Mouse (Mus musculus) CH12.LX (cell line): ENCODE measurements at regions not wholly inside any gene's neighbourhood (a gene's known extent, or its start where the extent isn't known, plus 50 kb on each side); places are given as distances from the start of the nearest gene placed in this dataset.

Experiments used
- DNase-seq: peaks from one replicate; pipeline ENCODE4 v3.0.0-alpha.2; 2013; ENCODE audit errors: extremely low read depth
- H3K27ac ChIP-seq: 2 replicates; pipeline ENCODE4 v1.5.1; 2012; ENCODE audit warnings: low read depth, mild to moderate bottlenecking, control low read depth, moderate library complexity; ENCODE audit not compliant: insufficient read depth
- H3K27me3 ChIP-seq: replicated peaks from 2 replicates; pipeline ENCODE3; 2012; ENCODE audit warnings: inconsistent platforms
- H3K36me3 ChIP-seq, 2 experiments: replicated peaks in 1 of 2; 2 replicates each; pipeline versions ENCODE3 to v1.6.1; 2012; ENCODE audit warnings: inconsistent platforms in 1 of 2, low read length in 1 of 2, mild to moderate bottlenecking in 1 of 2, mixed read lengths in 1 of 2, moderate library complexity in 1 of 2; ENCODE audit not compliant: control insufficient read depth in 1 of 2, insufficient read depth in 1 of 2
- H3K4me1 ChIP-seq, 2 experiments: 2 replicates each; pipeline ENCODE4 v1.6.1; 2012; ENCODE audit warnings: inconsistent platforms in 1 of 2, moderate library complexity in 1 of 2; ENCODE audit not compliant: insufficient read depth in 2 of 2, control insufficient read depth in 1 of 2
- H3K4me2 ChIP-seq: 2 replicates; pipeline ENCODE4 v1.6.1; 2012; ENCODE audit warnings: low read depth, mild to moderate bottlenecking, control low read depth; ENCODE audit not compliant: poor library complexity, insufficient read depth, severe bottlenecking
- H3K4me3 ChIP-seq, 3 experiments: fragments of 150-350 bp in 1 of 3; sonication (generic) in 1 of 3; replicated peaks in 1 of 3; 2 replicates each; pipeline versions ENCODE3 to v1.5.1; 2011 to 2012; ENCODE audit warnings: low read depth in 2 of 3, low read length in 2 of 3, mild to moderate bottlenecking in 2 of 3, moderate library complexity in 2 of 3, control low read depth in 1 of 3, improper control_type of control experiment in 1 of 3, inconsistent platforms in 1 of 3, mixed read lengths in 1 of 3; ENCODE audit not compliant: poor library complexity in 1 of 3
- H3K79me2 ChIP-seq: replicated peaks from 2 replicates; pipeline ENCODE4 v1.6.1; 2012; ENCODE audit warnings: mild to moderate bottlenecking, moderate library complexity; ENCODE audit not compliant: control insufficient read depth, poor library complexity, insufficient read depth, severe bottlenecking; ENCODE audit errors: extremely low read depth
- H3K9ac ChIP-seq: 2 replicates; pipeline ENCODE4 v1.6.1; 2012; ENCODE audit warnings: low read depth, mild to moderate bottlenecking, control low read depth, moderate library complexity; ENCODE audit not compliant: insufficient read depth
- H3K9me3 ChIP-seq: replicated peaks from 2 replicates; pipeline ENCODE3; 2012; ENCODE audit warnings: low read length, inconsistent platforms, mixed read lengths
- ELF1 ChIP-seq: IDR thresholded peaks from 2 replicates; pipeline ENCODE4 v1.6.1; 2014; ENCODE audit warnings: low read depth, mild to moderate bottlenecking, inconsistent platforms, low read length, improper control_type of control experiment
- EP300 ChIP-seq: IDR thresholded peaks from 2 replicates; pipeline ENCODE4 v1.6.1; 2011; ENCODE audit warnings: low read length, improper control_type of control experiment
- ETS1 ChIP-seq: conservative IDR thresholded peaks from 2 replicates; pipeline ENCODE4 v1.6.1; 2012; ENCODE audit warnings: low read depth, mild to moderate bottlenecking, inconsistent platforms, low read length, improper control_type of control experiment, moderate library complexity
- GABPA ChIP-seq: IDR thresholded peaks from 2 replicates; pipeline ENCODE4 v1.6.1; 2012; ENCODE audit warnings: low read depth, low read length, improper control_type of control experiment, inconsistent platforms; ENCODE audit not compliant: insufficient replicate concordance
- IRF4 ChIP-seq: IDR thresholded peaks from 2 replicates; pipeline ENCODE4 v1.6.1; 2014; ENCODE audit warnings: low read depth, mild to moderate bottlenecking, inconsistent platforms, low read length, improper control_type of control experiment
- JUND ChIP-seq: conservative IDR thresholded peaks from 2 replicates; pipeline ENCODE4 v1.6.1; 2011; ENCODE audit warnings: low read depth, low read length, improper control_type of control experiment
- MAFK ChIP-seq: IDR thresholded peaks from 2 replicates; pipeline ENCODE4 v1.6.1; 2011; ENCODE audit warnings: low read length, improper control_type of control experiment; ENCODE audit not compliant: insufficient replicate concordance
- MEF2A ChIP-seq: IDR thresholded peaks from 2 replicates; pipeline ENCODE4 v1.6.1; 2014; ENCODE audit warnings: low read depth, mild to moderate bottlenecking, inconsistent platforms, low read length, improper control_type of control experiment, borderline replicate concordance
- NELFE ChIP-seq: IDR thresholded peaks from 2 replicates; pipeline ENCODE4 v1.6.1; 2011; ENCODE audit warnings: low read depth, low read length, improper control_type of control experiment
- NRF1 ChIP-seq: IDR thresholded peaks from 2 replicates; pipeline ENCODE4 v1.6.1; 2014; ENCODE audit warnings: low read depth, mild to moderate bottlenecking, inconsistent platforms, low read length, improper control_type of control experiment, moderate library complexity
- PAX5 ChIP-seq: IDR thresholded peaks from 2 replicates; pipeline ENCODE4 v1.6.1; 2012; ENCODE audit warnings: low read length, inconsistent platforms, mixed read lengths
- RAD21 ChIP-seq: IDR thresholded peaks from 2 replicates; pipeline ENCODE4 v1.6.1; 2011; ENCODE audit warnings: low read depth, mild to moderate bottlenecking, low read length, improper control_type of control experiment, moderate library complexity
- RCOR1 ChIP-seq: conservative IDR thresholded peaks from 2 replicates; pipeline ENCODE4 v1.6.1; 2012; ENCODE audit warnings: low read depth, mild to moderate bottlenecking, inconsistent platforms, low read length, improper control_type of control experiment
- TCF12 ChIP-seq: IDR thresholded peaks from 2 replicates; pipeline ENCODE4 v1.6.1; 2014; ENCODE audit warnings: low read depth, mild to moderate bottlenecking, inconsistent platforms, low read length, improper control_type of control experiment
- UBTF ChIP-seq: IDR thresholded peaks from 2 replicates; pipeline ENCODE4 v1.6.1; 2012; ENCODE audit warnings: low read depth, mild to moderate bottlenecking, inconsistent platforms, low read length, improper control_type of control experiment, moderate library complexity
- USF2 ChIP-seq: conservative IDR thresholded peaks from 2 replicates; pipeline ENCODE4 v1.6.1; 2011; ENCODE audit warnings: low read depth, low read length, improper control_type of control experiment
- ZKSCAN1 ChIP-seq: IDR thresholded peaks from 2 replicates; pipeline ENCODE4 v1.6.1; 2012; ENCODE audit warnings: low read depth, inconsistent platforms, low read length, improper control_type of control experiment, borderline replicate concordance
- ZMIZ1 ChIP-seq: IDR thresholded peaks from 2 replicates; pipeline ENCODE4 v1.6.1; 2012; ENCODE audit warnings: low read depth, mild to moderate bottlenecking, inconsistent platforms, low read length, improper control_type of control experiment
- ZNF384 ChIP-seq: IDR thresholded peaks from 2 replicates; pipeline ENCODE4 v1.6.1; 2012; ENCODE audit warnings: low read depth, low read length, improper control_type of control experiment, inconsistent platforms
- dilution Hi-C: fragments of 300-500 bp; cut with MboI; formaldehyde crosslinking; loops from 2 replicates; pipeline ENCODE4 v1.14.3; 2020; ENCODE audit warnings: low sequenced_read_pairs; ENCODE audit not compliant: extremely low pct_unique_long_range_greater_than_20kb, extremely low pct_ligation_motif_present
- in situ Hi-C: fragments of 300-500 bp; cut with MboI; formaldehyde crosslinking; loops from 3 replicates; pipeline ENCODE4 v1.14.3; 2019; ENCODE audit warnings: low sequenced_read_pairs, low pct_ligation_motif_present, low pct_unique_long_range_greater_than_20kb, mixed read lengths

DNA sequence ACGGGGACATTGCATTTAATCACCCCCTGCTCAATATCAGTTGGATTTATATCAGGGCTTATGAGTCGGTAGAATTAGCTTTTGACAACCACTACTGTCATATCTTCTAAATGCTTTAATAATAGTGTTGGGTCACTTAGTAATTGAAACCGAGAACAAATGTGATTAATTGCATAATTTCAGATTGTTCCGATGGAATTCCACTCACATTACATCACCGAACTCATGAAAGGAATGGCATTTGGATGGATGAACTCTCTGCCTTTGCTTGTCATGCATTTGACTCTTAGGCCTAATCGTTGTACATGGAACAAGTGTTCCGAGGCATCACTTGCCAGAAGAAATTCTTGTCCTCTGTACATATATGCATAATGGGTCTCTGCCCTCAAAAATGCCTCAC lies 99.6 kb upstream of the Tbc1d5 start:
- in situ Hi-C loops (loop anchor here (25.0 kb wide), 2 partner anchors 291 to 466 kb away; no protein-coding TSS in a partner anchor), dilution Hi-C loops (no loop called here)
- no peaks in the 10 kb centered on the region for H3K9me3 ChIP-seq
- H3K36me3 ChIP-seq, result no peaks in the 10 kb centered on the region
- no peaks in the 10 kb centered on the region for H3K4me1 ChIP-seq
- H3K79me2 ChIP-seq, result no peaks in the 10 kb centered on the region
- H3K4me2 ChIP-seq, result no peak overlapping the region
- DNase-seq, result no peak
- no peak overlapping the region for H3K9ac ChIP-seq
- TF ChIP-seq ETS1, result no peak
- TF ChIP-seq RCOR1, result no peak
- no peak for TF ChIP-seq IRF4
- no peak for TF ChIP-seq RAD21
- TF ChIP-seq TCF12, result no peak
- no peak for TF ChIP-seq EP300
- TF ChIP-seq GABPA, result no peak
- TF ChIP-seq ZNF384, result no peak
- no peak for TF ChIP-seq PAX5
- no peak for TF ChIP-seq JUND
- no peak for TF ChIP-seq ELF1
- no peak for TF ChIP-seq ZMIZ1
- H3K27ac ChIP-seq, result no peak overlapping the region
- H3K4me3 ChIP-seq, result no peak overlapping the region
- no peaks in the 10 kb centered on the region for H3K27me3 ChIP-seq

DNA sequence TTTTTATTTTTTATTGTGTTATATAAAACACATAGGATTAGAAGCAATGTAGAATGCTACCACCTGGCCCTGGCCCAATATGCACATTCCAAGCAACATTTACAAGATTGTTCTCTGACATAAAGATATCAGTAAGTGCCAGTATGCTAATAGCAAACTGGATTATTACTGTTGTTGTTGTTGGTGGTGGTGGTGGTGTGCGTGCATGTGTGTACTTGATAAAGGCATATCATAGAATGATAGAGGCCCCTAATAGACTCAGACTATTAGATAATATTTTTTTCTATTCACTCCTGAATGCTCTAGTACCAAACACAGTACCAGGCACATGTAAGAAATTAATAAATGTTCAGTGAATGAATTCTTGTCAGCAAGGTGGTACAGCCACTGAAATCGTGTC lies 98.9 kb upstream of the Tbc1d5 start:
- no peak overlapping the region for H3K4me2 ChIP-seq
- in situ Hi-C loops (loop anchor here (25.0 kb wide), 2 partner anchors 291 to 466 kb away; no protein-coding TSS in a partner anchor), dilution Hi-C loops (no loop called here)
- no peak overlapping the region for H3K9ac ChIP-seq
- H3K79me2 ChIP-seq, result no peaks in the 10 kb centered on the region
- no peak overlapping the region for H3K4me3 ChIP-seq
- no peaks in the 10 kb centered on the region for H3K36me3 ChIP-seq
- TF ChIP-seq MAFK, result no peak
- no peak for TF ChIP-seq USF2
- TF ChIP-seq ETS1, result no peak
- no peak for TF ChIP-seq ZKSCAN1
- no peak for TF ChIP-seq NELFE
- TF ChIP-seq MEF2A, result no peak
- TF ChIP-seq NRF1, result no peak
- TF ChIP-seq EP300, result no peak
- no peak for TF ChIP-seq ELF1
- no peak for TF ChIP-seq JUND
- no peak for TF ChIP-seq UBTF
- DNase-seq, result no peak
- H3K27me3 ChIP-seq, result no peaks in the 10 kb centered on the region
- no peak overlapping the region for H3K27ac ChIP-seq
- H3K9me3 ChIP-seq, result no peaks in the 10 kb centered on the region
- H3K4me1 ChIP-seq, result no peaks in the 10 kb centered on the region
